Mouse (Mus musculus) brain, adult 2 months (tissue): ENCODE results near the gene Cda.

ENCODE experiments used
- DNase-seq: peaks from one replicate; pipeline ENCODE4 v3.0.0; 2011; ENCODE audit warnings: low read depth, low spot score

Gene Cda

GRCm38 (mm10) chr4:138307739-138308138, 60.1 kb downstream of the Cda start:
- DNase-seq = peak; percentile 60

- DNase-seq = no peak
Measured at GRCm38 (mm10) chr4:138307025-138307424, 60.8 kb downstream of the Cda start.

GRCm38 (mm10) chr4:138304340-138305104, 63.3 kb downstream of the Cda start, which contains the start of gene Ddost:
Ddost (plus strand) TSS chr4:138304730.
- peak; percentile 100 for DNase-seq

GRCm38 (mm10) chr4:138303742-138304141, 64.0 kb downstream of the Cda start:
- no peak for DNase-seq

- no peak for DNase-seq
Measured at GRCm38 (mm10) chr4:138303011-138303410, 64.8 kb downstream of the Cda start.

GRCm38 (mm10) chr4:138301271-138301780, 66.5 kb downstream of the Cda start:
- no peak for DNase-seq

GRCm38 (mm10) chr4:138293949-138294550, 73.7 kb downstream of the Cda start:
- peak; percentile 33 for DNase-seq

GRCm38 (mm10) chr4:138293261-138293948, 74.4 kb downstream of the Cda start:
- peak; percentile 82 for DNase-seq

- DNase-seq = no peak
Measured at GRCm38 (mm10) chr4:138292028-138292427, 75.8 kb downstream of the Cda start.

- DNase-seq = no peak
Measured at GRCm38 (mm10) chr4:138288691-138289090, 79.1 kb downstream of the Cda start.
